Mouse (Mus musculus): ENCODE data around the gene Tor1a.
"Not testable (repeated sequence)": the region's sequence is repeated elsewhere in the genome, so short reads cannot be mapped to it uniquely, and the experiment has no call there.

GRCm38 (mm10) chr2:30930846-30931245 is 36.9 kb downstream of the Tor1a start:
- TF ChIP-seq POLR2A (IDR thresholded peaks at IDR 0.05; ENCODE audit: borderline replicate concordance, insufficient read depth, low read length); CTCF (IDR thresholded peaks at IDR 0.05; ENCODE audit: borderline replicate concordance, insufficient read depth, low read depth, low read length): not testable (repeated sequence)
